In genomic region chr13:30339927-30340326, GRCm38 (mm10) we compare ENCODE assay signal across 24 mouse cellular contexts. TPM values are rescaled to one million over a fixed set of nuclear protein-coding genes. Genes with fewer than 3 reads are reported as not detected.
DNase-seq lines count a peak whose midpoint lies in the region; ATAC-seq and TF ChIP-seq lines count a peak whose summit lies in the region.
"Had no signal": no experiment of that assay in that cellular context is flagged by ENCODE, and none has a peak within 500 bp of the region (broad histone marks: within the 10 kb centered on the region; RNA-seq: fewer than 3 reads in every experiment).

No protein-coding gene starts in this region.

- H3K4me2 ChIP-seq in kidney, embryonic 16.5 days (replicated peaks; ENCODE audit: low read depth, low read length): no peak overlapping the region
- peak overlapping the region; percentile 53 for H3K4me2 ChIP-seq in liver, postnatal 0 days (ENCODE audit: low read depth, low read length)
- H3K4me2 ChIP-seq: embryonic facial prominence, embryonic 12.5 days; forebrain, embryonic 13.5 days; forebrain, embryonic 15.5 days had no signal

- no peak overlapping the region for H3K9ac ChIP-seq in kidney, embryonic 16.5 days (replicated peaks; ENCODE audit: low read length)
- peak overlapping the region; percentile 22; the same call in 1 of the 2 replicates for H3K9ac ChIP-seq in liver, postnatal 0 days (replicated peaks)
- H3K9ac ChIP-seq: embryonic facial prominence, embryonic 12.5 days; forebrain, embryonic 13.5 days; forebrain, embryonic 15.5 days; forebrain, postnatal 0 days had no signal

- peak; percentile 60; the same call in 1 of the 2 replicates for TF ChIP-seq EP300 in liver, postnatal 0 days (IDR thresholded peaks at IDR 0.05; ENCODE audit: low read depth)

- TF ChIP-seq POLR2A in kidney, adult 2 months (IDR thresholded peaks at IDR 0.05; ENCODE audit: low read depth, low read length): no peak

- peak overlapping the region; percentile 73 for H3K27ac ChIP-seq in kidney, adult 2 months (ENCODE audit: insufficient read depth, low read depth, low read length)
- no peak overlapping the region for H3K27ac ChIP-seq in kidney, embryonic 16.5 days (ENCODE audit: low read length)
- peak overlapping the region; percentile 81 for H3K27ac ChIP-seq in liver, postnatal 0 days (ENCODE audit: low read depth)
- H3K27ac ChIP-seq: embryonic facial prominence, embryonic 12.5 days; forebrain, embryonic 13.5 days; forebrain, embryonic 15.5 days had no signal

- no peak for ATAC-seq in kidney, embryonic 16.5 days (ENCODE audit: low FRiP score, low TSS enrichment)
- peak; percentile 77 for ATAC-seq in liver, postnatal 0 days
- ATAC-seq: activated CD4-positive, CD25-positive, alpha-beta regulatory T cell, adult 4 months; CD4-positive, CD25-positive, alpha-beta regulatory T cell, adult 4 months; forebrain, embryonic 13.5 days; forebrain, embryonic 15.5 days; forebrain, postnatal 0 days; Patski had no signal

- no peaks in the 10 kb centered on the region for H3K36me3 ChIP-seq in kidney, adult 2 months (ENCODE audit: control insufficient read depth, insufficient read depth, low read length)
- H3K36me3 ChIP-seq in kidney, embryonic 16.5 days (ENCODE audit: insufficient read depth, low read length): no peaks in the 10 kb centered on the region
- H3K36me3 ChIP-seq in liver, postnatal 0 days (replicated peaks; ENCODE audit: insufficient read depth, low read length): no peaks in the 10 kb centered on the region
- H3K36me3 ChIP-seq: embryonic facial prominence, embryonic 12.5 days; forebrain, embryonic 15.5 days; G1E had no signal

- H3K9me3 ChIP-seq in kidney, embryonic 16.5 days (ENCODE audit: low read length): no peaks in the 10 kb centered on the region
- H3K9me3 ChIP-seq in liver, postnatal 0 days (ENCODE audit: low read length): no peaks in the 10 kb centered on the region
- H3K9me3 ChIP-seq: embryonic facial prominence, embryonic 12.5 days; forebrain, embryonic 13.5 days; forebrain, embryonic 15.5 days; G1E had no signal

- 54% methylated on average over 8 of the region's 8 CpGs for WGBS in kidney, adult 2 months
- 89% methylated on average over 8 of the region's 8 CpGs for WGBS in kidney, embryonic 16.5 days
- WGBS in liver, postnatal 0 days (ENCODE audit: insufficient replicate concordance): 69% methylated on average over 8 of the region's 8 CpGs

- peaks cover 9% of the 10 kb centered on the region; the same call in 1 of the 2 replicates for H3K4me1 ChIP-seq in kidney, adult 2 months (ENCODE audit: control insufficient read depth, insufficient read depth, low read length)
- H3K4me1 ChIP-seq in kidney, embryonic 16.5 days (ENCODE audit: insufficient read depth, low read length): peaks cover 11% of the 10 kb centered on the region; the same call in 1 of the 2 replicates
- H3K4me1 ChIP-seq in liver, postnatal 0 days (ENCODE audit: insufficient read depth): peaks cover 4% of the 10 kb centered on the region; the same call in 1 of the 2 replicates

- no peak for TF ChIP-seq CTCF in kidney, adult 2 months (conservative IDR thresholded peaks at IDR 0.05; ENCODE audit: insufficient read depth, insufficient read length, low read depth, low read length)
- no peak for TF ChIP-seq CTCF in liver, postnatal 0 days (IDR thresholded peaks at IDR 0.05; ENCODE audit: low read depth)

- DNase-seq in adrenal gland, adult 2 months: peak; percentile 49
- DNase-seq in adrenal gland, postnatal 25 days: no peak
- peak; percentile 52 for DNase-seq in kidney, adult 2 months
- no peak for DNase-seq in kidney, adult 8-10 months
- DNase-seq in kidney, postnatal 14 days: peak; percentile 19
- DNase-seq in liver, postnatal 0 days: peak; percentile 42
- no peak for DNase-seq in liver
- DNase-seq: adrenal gland, postnatal 10 days; B cell, adult 2 months; cerebellum, adult 11-12 months; cerebellum, adult 2 months; cerebellum, adult 9-10 months; cerebellum, postnatal 10 days; cerebellum, postnatal 25 days; forebrain, postnatal 0 days had no signal

- no peak overlapping the region for H3K4me3 ChIP-seq in kidney, adult 2 months (ENCODE audit: insufficient read depth, low read depth, low read length)
- H3K4me3 ChIP-seq in kidney, embryonic 16.5 days (ENCODE audit: low read length): no peak overlapping the region
- peak overlapping the region; percentile 1; the same call in 1 of the 2 replicates for H3K4me3 ChIP-seq in liver, postnatal 0 days (ENCODE audit: low read depth, low read length)
- H3K4me3 ChIP-seq: embryonic facial prominence, embryonic 12.5 days; forebrain, embryonic 13.5 days; forebrain, embryonic 15.5 days had no signal

- H3K27me3 ChIP-seq in kidney, adult 2 months (replicated peaks; ENCODE audit: control insufficient read depth, insufficient read depth, low read length): no peaks in the 10 kb centered on the region
- 0 out of 2 replicates have a peak, but pooled peaks cover 3% of the 10 kb centered on the region for H3K27me3 ChIP-seq in kidney, embryonic 16.5 days (ENCODE audit: insufficient read depth, low read length)
- no peaks in the 10 kb centered on the region for H3K27me3 ChIP-seq in liver, postnatal 0 days (ENCODE audit: insufficient read depth, low read length)
- H3K27me3 ChIP-seq: CH12.LX; embryonic facial prominence, embryonic 12.5 days had no signal

RNA-seq across cellular contexts. Expression of gene Agtr1a, which starts 3.7 kb away (rescaled TPM):
- total RNA-seq in adrenal gland, adult 2 months (2021): 100 to 1,000 TPM; 260 to 306 TPM
- polyA plus RNA-seq in adrenal gland, adult 2 months (2012; rRNA removed): 93.2 and 120 TPM in 2 replicates
- total RNA-seq in adrenal gland, postnatal 25 days (2021): 150 and 236 TPM in 2 replicates
- polyA plus RNA-seq in kidney, adult 2 months (2012; rRNA removed): 73.4 and 83.4 TPM in 2 replicates
- polyA plus RNA-seq in kidney, embryonic 16.5 days (2015; fragmentation: Nextera tagmentation; extraction: Ambion mirVana): 15.0 and 16.3 TPM in 2 replicates
- polyA plus RNA-seq in liver, postnatal 0 days (2015; fragmentation: Nextera tagmentation; extraction: Ambion mirVana): 39.7 and 47.8 TPM in 2 replicates
- total RNA-seq: CH12.LX had no signal
- polyA plus RNA-seq: CD4-positive, CD25-positive, alpha-beta regulatory T cell, adult 4 months; G1E; Patski had no signal

Comparison
In these comparisons a context has a peak if more than half of its experiments do, and no peak if none do; other contexts are left out.
1. DNase-seq: peak in adrenal gland, adult 2 months (single experiment), kidney, adult 2 months (single experiment), kidney, postnatal 14 days (single experiment) and liver, postnatal 0 days (single experiment); none in adrenal gland, postnatal 25 days (single experiment), kidney, adult 8-10 months (0 of 2) and liver (single experiment).